Mouse (Mus musculus) ES-Bruce4 (cell line): ENCODE data around the gene Rrbp1. TPM values are rescaled to one million over a fixed set of nuclear protein-coding genes. Genes with fewer than 3 reads are reported as not detected.

Experiments used
- H3K27ac ChIP-seq: 2 replicates; pipeline ENCODE4 v1.5.1; 2012; ENCODE audit warnings: low read length, inconsistent platforms; ENCODE audit not compliant: insufficient read depth
- H3K27me3 ChIP-seq: 2 replicates; pipeline ENCODE4 v1.6.1; 2012; ENCODE audit warnings: mild to moderate bottlenecking, low read length, inconsistent platforms; ENCODE audit not compliant: control insufficient read depth, poor library complexity, insufficient read depth, severe bottlenecking
- H3K36me3 ChIP-seq: 2 replicates; pipeline ENCODE4 v1.6.1; 2012; ENCODE audit warnings: inconsistent platforms, mild to moderate bottlenecking, low read length, moderate library complexity; ENCODE audit not compliant: control insufficient read depth, poor library complexity, insufficient read depth, severe bottlenecking
- H3K4me1 ChIP-seq: one replicate; pipeline ENCODE4 v1.8.1; 2011; ENCODE audit warnings: low read length; ENCODE audit not compliant: control insufficient read depth, insufficient read depth
- H3K4me3 ChIP-seq: 2 replicates; pipeline ENCODE4 v1.5.1; 2011; ENCODE audit warnings: low read depth, mild to moderate bottlenecking, low read length
- H3K9ac ChIP-seq: 2 replicates; pipeline ENCODE4 v1.6.1; 2012; ENCODE audit warnings: low read depth, mild to moderate bottlenecking, inconsistent platforms; ENCODE audit not compliant: poor library complexity, severe bottlenecking
- H3K9me3 ChIP-seq: replicated peaks from 2 replicates; pipeline ENCODE4 v1.6.1; 2012; ENCODE audit warnings: mild to moderate bottlenecking, low read length, inconsistent platforms; ENCODE audit not compliant: control insufficient read depth, poor library complexity, insufficient read depth, severe bottlenecking
- CTCF ChIP-seq: IDR thresholded peaks from one replicate; pipeline ENCODE4 v1.8.1; 2011; ENCODE audit warnings: low read depth, low read length
- EP300 ChIP-seq: IDR thresholded peaks from 2 replicates; pipeline ENCODE4 v1.6.1; 2011; ENCODE audit warnings: low read depth, low read length; ENCODE audit not compliant: insufficient read depth
- POLR2A ChIP-seq: IDR thresholded peaks from one replicate; pipeline ENCODE4 v1.8.1; 2011; ENCODE audit warnings: low read length; ENCODE audit not compliant: insufficient read depth
- polyA plus RNA-seq: library from polyadenylated mRNA; stranded (reverse); fragments of >200 nt; gene quantifications from 2 replicates; pipeline ENCODE4 v1.2.4, GENCODE M21; 2011; ENCODE audit warnings: low read depth; ENCODE audit not compliant: missing spikeins, insufficient read depth, insufficient read length

Rrbp1 gene
- polyA plus RNA-seq, 1 experiment: 446 TPM

- Histone ChIP-seq H3K36me3 (peaks cover 23% of the 10 kb centered on the region), H3K4me3 (no peak overlapping the region), H3K27me3 (no peaks in the 10 kb centered on the region), H3K27ac (no peak overlapping the region), H3K9me3 (no peaks in the 10 kb centered on the region), H3K4me1 (peaks cover 2% of the 10 kb centered on the region), H3K9ac (no peak overlapping the region)
- TF ChIP-seq EP300 (no peak), POLR2A (no peak), CTCF (no peak)
Measured at GRCm38 (mm10) chr2:144002229-144002984, 8.7 kb downstream of the Rrbp1 start.

- H3K27ac ChIP-seq: no peak overlapping the region
- TF ChIP-seq CTCF (no peak), POLR2A (no peak)
- peaks cover 1% of the 10 kb centered on the region for H3K4me1 ChIP-seq
- no peaks in the 10 kb centered on the region for H3K9me3 ChIP-seq
- no peak overlapping the region for H3K4me3 ChIP-seq
- no peaks in the 10 kb centered on the region for H3K27me3 ChIP-seq
- H3K9ac ChIP-seq: no peak overlapping the region
- peaks cover 5% of the 10 kb centered on the region for H3K36me3 ChIP-seq
Measured at GRCm38 (mm10) chr2:143992977-143993376, 18.1 kb downstream of the Rrbp1 start.

GRCm38 (mm10) chr2:143991964-143992672 lies 18.9 kb downstream of the Rrbp1 start:
- Histone ChIP-seq H3K9ac (no peak overlapping the region), H3K27ac (no peak overlapping the region), H3K4me1 (peaks cover 1% of the 10 kb centered on the region), H3K9me3 (no peaks in the 10 kb centered on the region), H3K36me3 (peaks cover 13% of the 10 kb centered on the region), H3K27me3 (no peaks in the 10 kb centered on the region), H3K4me3 (no peak overlapping the region)
- TF ChIP-seq CTCF (no peak), POLR2A (no peak), EP300 (no peak)

GRCm38 (mm10) chr2:143990997-143991396 lies 20.1 kb downstream of the Rrbp1 start:
- no peaks in the 10 kb centered on the region for H3K27me3 ChIP-seq
- no peak overlapping the region for H3K9ac ChIP-seq
- no peak overlapping the region for H3K4me3 ChIP-seq
- peaks cover 18% of the 10 kb centered on the region for H3K36me3 ChIP-seq
- no peak overlapping the region for H3K27ac ChIP-seq
- TF ChIP-seq CTCF: no peak
- TF ChIP-seq POLR2A: no peak
- TF ChIP-seq EP300: no peak
- H3K4me1 ChIP-seq: peaks cover 1% of the 10 kb centered on the region
- H3K9me3 ChIP-seq: no peaks in the 10 kb centered on the region

GRCm38 (mm10) chr2:143988016-143988415 lies 23.0 kb downstream of the Rrbp1 start:
- TF ChIP-seq CTCF (no peak), EP300 (no peak)
- Histone ChIP-seq H3K27ac (no peak overlapping the region), H3K4me3 (no peak overlapping the region), H3K27me3 (no peaks in the 10 kb centered on the region), H3K9ac (no peak overlapping the region), H3K9me3 (no peaks in the 10 kb centered on the region), H3K4me1 (peaks cover 4% of the 10 kb centered on the region), H3K36me3 (peaks cover 40% of the 10 kb centered on the region)

- peaks cover 42% of the 10 kb centered on the region for H3K36me3 ChIP-seq
- H3K27ac ChIP-seq: no peak overlapping the region
- TF ChIP-seq POLR2A (no peak), EP300 (no peak), CTCF (no peak)
- H3K27me3 ChIP-seq: no peaks in the 10 kb centered on the region
- peaks cover 5% of the 10 kb centered on the region for H3K4me1 ChIP-seq
- no peak overlapping the region for H3K4me3 ChIP-seq
- no peak overlapping the region for H3K9ac ChIP-seq
- no peaks in the 10 kb centered on the region for H3K9me3 ChIP-seq
Measured at GRCm38 (mm10) chr2:143987485-143987884, 23.6 kb downstream of the Rrbp1 start.
